Mouse (Mus musculus): Measurements from ENCODE around the gene Traf3ip3. TPM values are rescaled to one million over a fixed set of nuclear protein-coding genes. Genes with fewer than 3 reads are reported as not detected.

Traf3ip3 gene
- total and polyA plus RNA-seq, 2 experiments = 0.65 to 0.88 TPM

GRCm38 (mm10) chr1:193241436-193241835, 39.9 kb upstream of the Traf3ip3 start:
- Histone ChIP-seq H3K4me3 (ENCODE audit: insufficient read depth, low read depth, low read length) (peak overlapping the region; percentile 40), H3K36me3 (ENCODE audit: control insufficient read depth, insufficient read depth, low read length) (peaks cover 12% of the 10 kb centered on the region), H3K27me3 (ENCODE audit: control insufficient read depth, insufficient read depth, low read length) (no peaks in the 10 kb centered on the region), H3K27ac (replicated peaks; ENCODE audit: insufficient read depth, low read depth, low read length) (peak overlapping the region; percentile 90), H3K9ac (ENCODE audit: low read depth, low read length) (peak overlapping the region; percentile 66), H3K79me2 (ENCODE audit: control insufficient read depth, insufficient read depth, low read length) (no peaks in the 10 kb centered on the region), H3K4me1 (ENCODE audit: control insufficient read depth, insufficient read depth, low read length) (peaks cover 14% of the 10 kb centered on the region)
- whole genome bisulfite sequencing = 21% methylated on average over 4 of the region's 4 CpGs
- no peak for TF ChIP-seq POLR2A (IDR thresholded peaks at IDR 0.05; ENCODE audit: extremely low read depth, insufficient read depth, low read length)
- peak; percentile 93 for DNase-seq (ENCODE audit: extremely low read depth, low read depth, low spot score)

GRCm38 (mm10) chr1:193238426-193238825, 36.9 kb upstream of the Traf3ip3 start:
- Histone ChIP-seq H3K9ac (ENCODE audit: low read depth, low read length) (no peak overlapping the region), H3K36me3 (ENCODE audit: control insufficient read depth, insufficient read depth, low read length) (peaks cover 17% of the 10 kb centered on the region), H3K4me3 (ENCODE audit: insufficient read depth, low read depth, low read length) (no peak overlapping the region), H3K79me2 (ENCODE audit: control insufficient read depth, insufficient read depth, low read length) (no peaks in the 10 kb centered on the region), H3K4me1 (ENCODE audit: control insufficient read depth, insufficient read depth, low read length) (peaks cover 14% of the 10 kb centered on the region), H3K27me3 (ENCODE audit: control insufficient read depth, insufficient read depth, low read length) (no peaks in the 10 kb centered on the region), H3K27ac (replicated peaks; ENCODE audit: insufficient read depth, low read depth, low read length) (no peak overlapping the region)
- no peak for DNase-seq (ENCODE audit: extremely low read depth, low read depth, low spot score)
- TF ChIP-seq CTCF (IDR thresholded peaks at IDR 0.05; ENCODE audit: low read depth, low read length) (peak; percentile 22), POLR2A (IDR thresholded peaks at IDR 0.05; ENCODE audit: extremely low read depth, insufficient read depth, low read length) (no peak)
- 34% methylated on average over 4 of the region's 4 CpGs for WGBS

- H3K4me1 ChIP-seq (ENCODE audit: control insufficient read depth, insufficient read depth, low read length) = peaks cover 17% of the 10 kb centered on the region
- no peak for DNase-seq (ENCODE audit: extremely low read depth, low read depth, low spot score)
- H3K4me3 ChIP-seq (ENCODE audit: insufficient read depth, low read depth, low read length) = no peak overlapping the region
- no peak overlapping the region for H3K27ac ChIP-seq (replicated peaks; ENCODE audit: insufficient read depth, low read depth, low read length)
- 91% methylated on average over 7 of the region's 7 CpGs for WGBS
- H3K9ac ChIP-seq (ENCODE audit: low read depth, low read length) = no peak overlapping the region
- peaks cover 17% of the 10 kb centered on the region for H3K36me3 ChIP-seq (ENCODE audit: control insufficient read depth, insufficient read depth, low read length)
- TF ChIP-seq CTCF (IDR thresholded peaks at IDR 0.05; ENCODE audit: low read depth, low read length) = no peak
- TF ChIP-seq POLR2A (IDR thresholded peaks at IDR 0.05; ENCODE audit: extremely low read depth, insufficient read depth, low read length) = no peak
- no peaks in the 10 kb centered on the region for H3K79me2 ChIP-seq (ENCODE audit: control insufficient read depth, insufficient read depth, low read length)
- no peaks in the 10 kb centered on the region for H3K27me3 ChIP-seq (ENCODE audit: control insufficient read depth, insufficient read depth, low read length)
These were observed 33.4 kb upstream of the Traf3ip3 start for GRCm38 (mm10) chr1:193234930-193235329.

GRCm38 (mm10) chr1:193234130-193234645, 32.7 kb upstream of the Traf3ip3 start:
- no peak for DNase-seq (ENCODE audit: extremely low read depth, low read depth, low spot score)
- WGBS = 89% methylated on average over 2 of the region's 2 CpGs
- no peak overlapping the region for H3K4me3 ChIP-seq (ENCODE audit: insufficient read depth, low read depth, low read length)

GRCm38 (mm10) chr1:193232732-193233131, 31.2 kb upstream of the Traf3ip3 start:
- 90% methylated on average over 2 of the region's 2 CpGs for WGBS
- no peak for DNase-seq (ENCODE audit: extremely low read depth, low read depth, low spot score)
- Histone ChIP-seq H3K36me3 (ENCODE audit: control insufficient read depth, insufficient read depth, low read length) (peaks cover 8% of the 10 kb centered on the region), H3K4me3 (ENCODE audit: insufficient read depth, low read depth, low read length) (no peak overlapping the region), H3K27me3 (ENCODE audit: control insufficient read depth, insufficient read depth, low read length) (no peaks in the 10 kb centered on the region), H3K9ac (ENCODE audit: low read depth, low read length) (no peak overlapping the region), H3K79me2 (ENCODE audit: control insufficient read depth, insufficient read depth, low read length) (no peaks in the 10 kb centered on the region), H3K27ac (replicated peaks; ENCODE audit: insufficient read depth, low read depth, low read length) (no peak overlapping the region; the same call in 1 of the 2 replicates), H3K4me1 (ENCODE audit: control insufficient read depth, insufficient read depth, low read length) (peaks cover 21% of the 10 kb centered on the region)
- TF ChIP-seq CTCF (IDR thresholded peaks at IDR 0.05; ENCODE audit: low read depth, low read length) = no peak
- TF ChIP-seq POLR2A (IDR thresholded peaks at IDR 0.05; ENCODE audit: extremely low read depth, insufficient read depth, low read length) = no peak

More at GRCm38 (mm10) chr1:193234130-193234645, 32.7 kb upstream of the Traf3ip3 start:
- Histone ChIP-seq H3K36me3 (ENCODE audit: control insufficient read depth, insufficient read depth, low read length) (peaks cover 12% of the 10 kb centered on the region), H3K27me3 (ENCODE audit: control insufficient read depth, insufficient read depth, low read length) (no peaks in the 10 kb centered on the region), H3K9ac (ENCODE audit: low read depth, low read length) (no peak overlapping the region), H3K27ac (replicated peaks; ENCODE audit: insufficient read depth, low read depth, low read length) (no peak overlapping the region), H3K4me1 (ENCODE audit: control insufficient read depth, insufficient read depth, low read length) (peaks cover 20% of the 10 kb centered on the region), H3K79me2 (ENCODE audit: control insufficient read depth, insufficient read depth, low read length) (no peaks in the 10 kb centered on the region)
- TF ChIP-seq CTCF (IDR thresholded peaks at IDR 0.05; ENCODE audit: low read depth, low read length) = no peak

- Histone ChIP-seq H3K79me2 (ENCODE audit: control insufficient read depth, insufficient read depth, low read length) (no peaks in the 10 kb centered on the region), H3K36me3 (ENCODE audit: control insufficient read depth, insufficient read depth, low read length) (peaks cover 8% of the 10 kb centered on the region), H3K4me1 (ENCODE audit: control insufficient read depth, insufficient read depth, low read length) (peaks cover 18% of the 10 kb centered on the region), H3K9ac (ENCODE audit: low read depth, low read length) (no peak overlapping the region), H3K4me3 (ENCODE audit: insufficient read depth, low read depth, low read length) (no peak overlapping the region), H3K27ac (replicated peaks; ENCODE audit: insufficient read depth, low read depth, low read length) (peak overlapping the region; percentile 90), H3K27me3 (ENCODE audit: control insufficient read depth, insufficient read depth, low read length) (no peaks in the 10 kb centered on the region)
- TF ChIP-seq CTCF (IDR thresholded peaks at IDR 0.05; ENCODE audit: low read depth, low read length) = no peak
- no peak for TF ChIP-seq POLR2A (IDR thresholded peaks at IDR 0.05; ENCODE audit: extremely low read depth, insufficient read depth, low read length)
- WGBS = 55% methylated on average over 5 of the region's 5 CpGs
- no peak for DNase-seq (ENCODE audit: extremely low read depth, low read depth, low spot score)
These were observed 29.4 kb upstream of the Traf3ip3 start for GRCm38 (mm10) chr1:193230935-193231334.

Data from liver, adult 2 months (tissue).